Mouse (Mus musculus): ENCODE measurements at regions not wholly inside any gene's neighbourhood (a gene's known extent, or its start where the extent isn't known, plus 50 kb on each side); places are given as distances from the start of the nearest gene placed in this dataset.
A peak's percentile ranks its signal among the peaks of the same experiment; 100 is the strongest.

DNA sequence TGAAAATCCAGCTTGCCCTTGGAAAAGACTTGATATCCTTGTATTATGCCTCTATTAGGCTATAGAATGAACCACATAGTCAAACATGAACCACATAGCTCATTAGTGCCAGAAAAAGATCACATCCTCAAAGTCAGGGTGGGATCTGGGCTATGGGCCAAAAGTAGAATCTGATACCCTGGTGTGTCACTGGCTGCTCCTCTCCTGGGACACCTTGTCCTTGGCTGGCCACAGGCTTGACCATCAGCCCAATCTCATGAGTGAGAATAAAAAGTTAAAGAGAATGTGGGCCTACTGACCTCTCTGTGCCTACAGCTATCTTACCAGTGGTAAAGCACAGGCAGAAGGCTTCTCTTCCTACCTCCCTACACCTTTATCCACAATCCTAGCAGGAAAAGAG is 241.9 kb downstream of the Tle4 start:
- H3K4me2 ChIP-seq (ENCODE audit: low read length) = no peak overlapping the region
- ATAC-seq (no peak), DNase-seq (ENCODE audit: low spot score) (no peak)
- H3K36me3 ChIP-seq (ENCODE audit: control insufficient read depth, insufficient read depth, low read length) = no peaks in the 10 kb centered on the region
- no peaks in the 10 kb centered on the region for H3K27me3 ChIP-seq (replicated peaks; ENCODE audit: control insufficient read depth, insufficient read depth, low read length)
- no peak overlapping the region for H3K4me3 ChIP-seq (ENCODE audit: low read depth, low read length)
- no peak overlapping the region for H3K9ac ChIP-seq (ENCODE audit: low read length)
- H3K9me3 ChIP-seq (replicated peaks; ENCODE audit: control insufficient read depth, low read length) = no peaks in the 10 kb centered on the region
- H3K4me1 ChIP-seq (ENCODE audit: control insufficient read depth, insufficient read depth, low read length) = no peaks in the 10 kb centered on the region
- H3K27ac ChIP-seq (ENCODE audit: low read depth, low read length) = no peak overlapping the region

DNA sequence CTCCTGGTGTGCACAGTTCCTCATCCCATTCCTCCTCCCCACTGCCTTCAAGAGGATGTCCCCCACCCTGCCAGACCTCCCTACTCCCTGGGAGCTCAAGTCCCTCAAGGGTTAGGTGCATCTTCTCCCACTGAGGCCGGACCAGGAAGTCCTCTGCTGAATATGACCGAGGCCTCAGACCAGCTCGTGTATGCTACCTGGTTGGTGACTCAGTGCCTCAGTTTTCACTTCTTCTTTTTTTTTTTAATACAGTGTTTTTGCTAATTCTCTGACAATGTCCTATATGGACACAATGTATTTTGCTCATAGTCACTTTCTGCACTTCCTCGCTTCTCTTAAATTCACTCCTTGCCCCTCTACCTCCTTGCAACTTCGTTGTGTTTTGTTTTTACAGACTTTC is 237.2 kb downstream of the Tle4 start:
- Histone ChIP-seq H3K27ac (ENCODE audit: low read depth, low read length) (no peak overlapping the region), H3K9ac (ENCODE audit: low read length) (no peak overlapping the region), H3K36me3 (ENCODE audit: control insufficient read depth, insufficient read depth, low read length) (no peaks in the 10 kb centered on the region), H3K4me1 (ENCODE audit: control insufficient read depth, insufficient read depth, low read length) (no peaks in the 10 kb centered on the region), H3K9me3 (replicated peaks; ENCODE audit: control insufficient read depth, low read length) (no peaks in the 10 kb centered on the region), H3K4me3 (ENCODE audit: low read depth, low read length) (no peak overlapping the region), H3K4me2 (ENCODE audit: low read length) (no peak overlapping the region), H3K27me3 (replicated peaks; ENCODE audit: control insufficient read depth, insufficient read depth, low read length) (no peaks in the 10 kb centered on the region)
- no peak for DNase-seq (ENCODE audit: low spot score)
- WGBS = 90% methylated on average over 5 of the region's 5 CpGs
- ATAC-seq = no peak

DNA sequence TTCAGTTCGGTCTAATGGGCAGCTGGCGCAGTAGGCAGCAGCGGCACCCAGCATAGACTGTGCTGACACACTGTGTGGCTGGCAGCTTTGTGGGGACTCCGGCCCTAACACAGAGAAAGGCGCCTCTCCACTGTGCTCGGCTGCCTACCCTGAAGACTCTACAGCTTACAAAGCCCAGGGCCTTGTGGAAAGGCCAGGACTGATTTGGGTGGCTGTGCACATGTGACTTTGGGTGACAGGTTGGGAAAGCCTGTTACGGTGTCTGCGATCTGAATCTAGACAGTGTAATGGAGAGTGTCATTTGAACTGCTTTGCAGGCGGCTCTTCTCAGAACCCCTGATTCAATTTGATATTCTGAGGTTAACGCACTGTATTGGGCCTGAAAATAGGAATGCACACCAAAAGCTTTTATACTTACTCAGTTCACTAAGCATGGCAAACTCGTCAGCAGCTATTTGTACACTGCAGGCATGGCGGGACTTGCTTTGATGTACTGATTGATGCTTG is 228.7 kb downstream of the Tle4 start:
- ATAC-seq (peak; percentile 61; the same call in 1 of the 2 replicates), DNase-seq (ENCODE audit: low spot score) (peak; percentile 17)
- no peak overlapping the region for H3K4me2 ChIP-seq (ENCODE audit: low read length)
- H3K4me3 ChIP-seq (ENCODE audit: low read depth, low read length) = no peak overlapping the region
- H3K9ac ChIP-seq (ENCODE audit: low read length) = no peak overlapping the region
- 57% methylated on average over 12 of the region's 12 CpGs for WGBS
- no peaks in the 10 kb centered on the region for H3K27me3 ChIP-seq (replicated peaks; ENCODE audit: control insufficient read depth, insufficient read depth, low read length)
- no peaks in the 10 kb centered on the region; the same call in none of the 2 replicates for H3K4me1 ChIP-seq (ENCODE audit: control insufficient read depth, insufficient read depth, low read length)
- no peaks in the 10 kb centered on the region for H3K9me3 ChIP-seq (replicated peaks; ENCODE audit: control insufficient read depth, low read length)
- H3K27ac ChIP-seq (ENCODE audit: low read depth, low read length) = no peak overlapping the region
- H3K36me3 ChIP-seq (ENCODE audit: control insufficient read depth, insufficient read depth, low read length) = no peaks in the 10 kb centered on the region

DNA sequence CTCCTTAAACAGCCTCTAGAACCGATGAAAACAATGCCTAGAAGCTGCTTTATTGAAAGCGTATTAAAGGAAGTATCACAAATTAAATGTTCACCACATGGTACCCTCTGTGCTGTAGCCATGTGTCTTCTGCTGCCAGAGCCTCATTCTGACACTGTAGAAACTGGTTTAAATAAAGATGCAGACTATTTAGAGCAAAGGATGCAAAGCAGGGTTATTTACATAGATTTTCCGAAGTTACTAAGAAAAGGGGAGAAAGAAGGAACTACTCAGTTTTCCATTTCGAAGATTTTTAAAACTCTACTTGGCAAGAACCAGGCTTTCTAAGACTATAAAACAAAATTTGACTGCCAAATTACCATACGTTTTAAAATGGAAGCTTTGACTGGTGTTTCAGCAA is 226.5 kb downstream of the Tle4 start:
- no peaks in the 10 kb centered on the region for H3K27me3 ChIP-seq (replicated peaks; ENCODE audit: control insufficient read depth, insufficient read depth, low read length)
- H3K4me3 ChIP-seq (ENCODE audit: low read depth, low read length) = no peak overlapping the region
- no peak overlapping the region for H3K4me2 ChIP-seq (ENCODE audit: low read length)
- H3K27ac ChIP-seq (ENCODE audit: low read depth, low read length) = no peak overlapping the region
- no peaks in the 10 kb centered on the region; the same call in none of the 2 replicates for H3K4me1 ChIP-seq (ENCODE audit: control insufficient read depth, insufficient read depth, low read length)
- WGBS = 84% methylated on average over 5 of the region's 5 CpGs
- H3K9me3 ChIP-seq (replicated peaks; ENCODE audit: control insufficient read depth, low read length) = no peaks in the 10 kb centered on the region
- DNase-seq (ENCODE audit: low spot score) (no peak), ATAC-seq (no peak)
- H3K36me3 ChIP-seq (ENCODE audit: control insufficient read depth, insufficient read depth, low read length) = no peaks in the 10 kb centered on the region
- no peak overlapping the region for H3K9ac ChIP-seq (ENCODE audit: low read length)

DNA sequence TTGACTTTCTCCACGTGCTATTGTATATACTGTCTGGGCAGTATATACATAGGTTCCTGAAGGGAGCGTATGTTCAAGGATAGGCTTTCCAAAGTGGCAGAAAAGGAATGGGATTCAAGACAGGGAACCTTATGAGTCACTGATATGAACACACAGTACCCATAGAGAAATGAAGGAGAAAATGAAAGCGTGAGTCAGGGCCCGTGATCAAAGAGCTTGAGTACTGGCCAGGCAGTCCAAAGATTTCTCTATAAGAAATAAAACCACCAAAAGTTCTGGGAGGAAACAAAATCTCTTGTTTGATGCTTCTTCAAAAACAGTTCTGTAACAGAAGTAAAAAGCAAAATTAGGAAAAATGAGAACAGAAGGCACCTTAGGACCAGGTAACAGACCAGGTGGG is 223.9 kb downstream of the Tle4 start:
- Histone ChIP-seq H3K36me3 (ENCODE audit: control insufficient read depth, insufficient read depth, low read length) (no peaks in the 10 kb centered on the region), H3K4me3 (ENCODE audit: low read depth, low read length) (no peak overlapping the region), H3K27ac (ENCODE audit: low read depth, low read length) (no peak overlapping the region), H3K27me3 (replicated peaks; ENCODE audit: control insufficient read depth, insufficient read depth, low read length) (no peaks in the 10 kb centered on the region), H3K9me3 (replicated peaks; ENCODE audit: control insufficient read depth, low read length) (no peaks in the 10 kb centered on the region), H3K4me2 (ENCODE audit: low read length) (no peak overlapping the region), H3K4me1 (ENCODE audit: control insufficient read depth, insufficient read depth, low read length) (no peaks in the 10 kb centered on the region; the same call in none of the 2 replicates), H3K9ac (ENCODE audit: low read length) (no peak overlapping the region)
- ATAC-seq (no peak), DNase-seq (ENCODE audit: low spot score) (no peak)
- WGBS = 89% methylated on average over 4 of the region's 4 CpGs

DNA sequence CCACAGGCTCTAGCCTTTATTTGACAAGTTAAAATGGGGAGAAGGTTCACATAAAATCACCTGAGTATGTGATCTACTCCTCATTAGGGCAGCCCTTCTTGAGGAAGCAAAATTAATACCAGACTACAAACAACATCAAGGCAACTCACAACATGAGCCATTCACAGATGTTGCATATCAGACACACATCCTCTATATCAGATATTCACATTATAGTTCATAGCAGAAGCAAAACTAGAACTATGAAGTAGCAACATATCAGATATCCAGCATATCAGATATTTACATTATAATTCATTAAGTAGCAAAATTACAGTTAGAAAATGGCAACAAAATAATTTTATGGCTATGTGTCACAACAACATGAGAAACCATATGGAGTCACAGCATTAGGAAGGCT is 217.0 kb downstream of the Tle4 start:
- Histone ChIP-seq H3K36me3 (ENCODE audit: control insufficient read depth, insufficient read depth, low read length) (no peaks in the 10 kb centered on the region), H3K4me3 (ENCODE audit: low read depth, low read length) (no peak overlapping the region), H3K4me1 (ENCODE audit: control insufficient read depth, insufficient read depth, low read length) (no peaks in the 10 kb centered on the region), H3K27me3 (replicated peaks; ENCODE audit: control insufficient read depth, insufficient read depth, low read length) (no peaks in the 10 kb centered on the region), H3K27ac (ENCODE audit: low read depth, low read length) (no peak overlapping the region), H3K4me2 (ENCODE audit: low read length) (no peak overlapping the region), H3K9me3 (replicated peaks; ENCODE audit: control insufficient read depth, low read length) (no peaks in the 10 kb centered on the region), H3K9ac (ENCODE audit: low read length) (no peak overlapping the region)
- no peak for DNase-seq (ENCODE audit: low spot score)
- no peak for ATAC-seq

DNA sequence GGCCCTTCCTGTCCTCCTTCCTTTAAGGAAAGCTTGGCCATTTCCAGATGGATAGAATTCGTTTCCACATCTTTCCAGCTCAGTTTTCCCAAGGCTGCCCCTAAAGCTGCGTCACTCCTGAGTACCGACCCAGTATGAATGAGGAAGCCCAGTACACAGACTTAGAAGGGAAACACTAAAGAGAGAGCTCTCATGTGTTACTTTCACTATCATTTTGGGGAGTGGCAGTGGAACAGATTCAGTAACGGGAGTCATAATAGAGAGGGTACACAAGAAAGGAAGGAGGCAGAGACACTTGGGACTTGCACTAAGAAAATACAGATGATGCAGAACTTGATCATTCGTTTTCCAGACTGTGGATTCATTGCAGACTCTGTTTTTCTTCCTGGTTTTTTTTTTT is 210.1 kb downstream of the Tle4 start:
- no peak for DNase-seq (ENCODE audit: low spot score)
- 87% methylated on average over 5 of the region's 5 CpGs for WGBS
- H3K27ac ChIP-seq (ENCODE audit: low read depth, low read length) = no peak overlapping the region
- H3K4me2 ChIP-seq (ENCODE audit: low read length) = no peak overlapping the region
- no peaks in the 10 kb centered on the region for H3K27me3 ChIP-seq (replicated peaks; ENCODE audit: control insufficient read depth, insufficient read depth, low read length)
- H3K9ac ChIP-seq (ENCODE audit: low read length) = no peak overlapping the region
- no peak for ATAC-seq
- H3K36me3 ChIP-seq (ENCODE audit: control insufficient read depth, insufficient read depth, low read length) = no peaks in the 10 kb centered on the region
- no peak overlapping the region for H3K4me3 ChIP-seq (ENCODE audit: low read depth, low read length)
- no peaks in the 10 kb centered on the region for H3K9me3 ChIP-seq (replicated peaks; ENCODE audit: control insufficient read depth, low read length)
- no peaks in the 10 kb centered on the region for H3K4me1 ChIP-seq (ENCODE audit: control insufficient read depth, insufficient read depth, low read length)

DNA sequence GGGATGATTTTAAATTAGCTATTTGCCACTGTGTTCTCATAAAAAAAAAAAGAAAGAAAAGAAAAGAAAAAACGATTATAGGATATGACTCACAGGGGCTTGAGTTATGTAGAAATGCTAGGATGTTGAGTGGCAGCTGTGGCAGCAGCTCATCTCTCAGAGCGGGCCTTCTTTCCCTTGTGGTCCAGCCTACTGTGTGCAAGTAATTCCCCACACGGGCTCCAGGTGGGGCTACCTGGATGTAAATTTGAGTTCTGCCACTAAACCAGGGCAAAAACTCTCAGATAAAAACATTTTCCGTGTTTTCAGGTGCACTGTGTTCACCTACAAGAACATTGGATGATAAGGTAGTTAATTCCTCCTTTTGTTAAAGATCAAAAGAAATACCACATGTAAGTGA is 209.3 kb downstream of the Tle4 start:
- H3K4me2 ChIP-seq (ENCODE audit: low read length) = no peak overlapping the region
- DNase-seq (ENCODE audit: low spot score) (no peak), ATAC-seq (no peak)
- 45% methylated on average over 4 of the region's 4 CpGs for WGBS
- no peaks in the 10 kb centered on the region for H3K27me3 ChIP-seq (replicated peaks; ENCODE audit: control insufficient read depth, insufficient read depth, low read length)
- no peaks in the 10 kb centered on the region for H3K4me1 ChIP-seq (ENCODE audit: control insufficient read depth, insufficient read depth, low read length)
- no peak overlapping the region for H3K4me3 ChIP-seq (ENCODE audit: low read depth, low read length)
- H3K27ac ChIP-seq (ENCODE audit: low read depth, low read length) = no peak overlapping the region
- H3K9me3 ChIP-seq (replicated peaks; ENCODE audit: control insufficient read depth, low read length) = no peaks in the 10 kb centered on the region
- no peak overlapping the region for H3K9ac ChIP-seq (ENCODE audit: low read length)
- H3K36me3 ChIP-seq (ENCODE audit: control insufficient read depth, insufficient read depth, low read length) = no peaks in the 10 kb centered on the region

DNA sequence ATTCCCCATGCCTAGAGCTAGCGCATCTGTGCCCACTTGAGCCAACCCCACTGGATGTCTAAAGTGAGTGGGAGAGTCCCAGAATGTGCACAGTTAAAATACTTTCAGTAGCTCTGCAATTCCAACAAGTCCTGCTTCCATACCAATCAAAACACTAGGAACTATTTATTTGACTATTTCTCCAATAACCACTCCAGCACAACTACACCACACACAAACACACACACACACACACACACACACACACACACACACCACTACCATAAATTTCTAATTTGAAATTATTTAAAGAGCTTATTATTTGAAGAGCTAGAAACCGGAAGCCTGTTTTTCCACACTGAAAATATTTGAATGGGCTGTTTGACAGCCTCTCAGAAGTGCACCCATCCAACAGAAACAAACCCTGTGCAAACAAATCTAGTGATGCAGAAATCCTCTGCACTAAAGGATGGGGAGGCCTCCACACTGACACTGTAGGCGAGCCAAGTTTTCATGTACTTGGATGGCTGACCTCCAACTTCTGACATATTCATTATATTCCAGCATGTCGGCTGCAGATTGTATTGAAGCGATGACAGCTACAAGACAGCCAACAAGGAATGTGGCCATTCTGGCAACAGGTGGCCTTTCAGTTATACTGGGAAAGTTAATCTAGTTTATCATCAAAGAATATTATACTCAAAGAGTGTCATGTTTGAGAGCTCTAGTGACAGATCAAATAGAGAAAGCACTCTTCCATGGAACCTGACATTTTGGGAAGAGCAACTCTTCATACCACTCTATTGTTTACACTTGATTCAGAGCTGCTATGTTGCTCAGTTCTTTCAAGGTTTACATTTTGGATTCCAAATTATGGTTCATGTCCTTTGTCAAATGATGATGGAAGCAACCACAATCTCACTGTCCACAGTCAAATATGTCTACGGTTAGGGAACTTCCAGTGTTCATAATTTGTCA is 207.7 kb downstream of the Tle4 start:
- no peak overlapping the region for H3K27ac ChIP-seq (ENCODE audit: low read depth, low read length)
- ATAC-seq = no peak

More for the DNA sequence above, 207.7 kb downstream of the Tle4 start:
- H3K4me1 ChIP-seq (ENCODE audit: control insufficient read depth, insufficient read depth, low read length) = no peaks in the 10 kb centered on the region
- DNase-seq (ENCODE audit: low spot score) = peak; percentile 61
- no peaks in the 10 kb centered on the region for H3K9me3 ChIP-seq (replicated peaks; ENCODE audit: control insufficient read depth, low read length)
- WGBS = 63% methylated on average over 6 of the region's 6 CpGs
- H3K9ac ChIP-seq (ENCODE audit: low read length) = no peak overlapping the region
- no peak overlapping the region for H3K4me2 ChIP-seq (ENCODE audit: low read length)
- H3K36me3 ChIP-seq (ENCODE audit: control insufficient read depth, insufficient read depth, low read length) = no peaks in the 10 kb centered on the region
- no peak overlapping the region for H3K4me3 ChIP-seq (ENCODE audit: low read depth, low read length)
- no peaks in the 10 kb centered on the region for H3K27me3 ChIP-seq (replicated peaks; ENCODE audit: control insufficient read depth, insufficient read depth, low read length)

All from forebrain, embryonic 14.5 days (tissue).